Mouse (Mus musculus): Measurements from ENCODE around the gene Fbxl2. TPM values are rescaled to one million over a fixed set of nuclear protein-coding genes. Genes with fewer than 3 reads are reported as not detected.

The Fbxl2 gene
- polyA plus RNA-seq, 1 experiment from 2014 or later, result 8.5 TPM

DNA sequence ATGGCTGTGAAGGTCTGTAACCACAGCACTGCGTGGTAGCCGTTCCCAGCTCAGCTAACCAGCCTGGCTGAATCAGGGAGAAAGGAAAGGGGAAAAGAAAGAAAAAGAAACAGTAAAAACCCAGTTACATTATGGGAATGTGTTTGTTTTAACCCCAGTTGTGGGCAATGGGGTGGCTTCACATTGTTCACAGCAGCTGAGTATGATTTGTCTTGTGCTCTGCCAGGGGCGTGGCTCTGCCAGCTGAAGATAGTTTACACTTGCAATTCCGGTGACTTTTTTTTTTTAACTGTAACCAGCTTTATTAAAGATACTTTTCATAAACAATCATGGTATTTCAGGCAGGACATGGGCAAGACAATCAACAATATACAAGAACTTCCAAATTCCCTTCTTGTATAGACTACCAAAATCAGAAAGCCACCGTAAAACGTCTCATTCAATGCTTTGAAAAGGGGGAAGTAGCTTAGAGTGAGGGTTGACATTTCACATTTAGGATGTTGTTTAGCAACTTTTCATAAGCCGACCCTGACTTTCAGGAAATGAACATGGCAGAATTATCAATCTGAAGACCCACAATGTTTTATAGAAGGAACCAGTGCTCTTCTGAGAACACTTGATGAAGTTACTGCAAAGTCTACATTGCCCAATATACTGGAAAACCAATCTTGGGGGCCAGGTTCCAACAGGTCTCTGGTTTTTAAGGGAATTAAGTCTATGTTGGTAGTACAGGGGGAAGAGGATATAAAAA is 26.8 kb downstream of the Fbxl2 start:
- no peak for ATAC-seq (ENCODE audit: insufficient number of reproducible peaks, low FRiP score, low TSS enrichment, low read depth)
- H3K27me3 ChIP-seq, result no peaks in the 10 kb centered on the region
- WGBS, result 73% methylated on average over 7 of the region's 7 CpGs

DNA sequence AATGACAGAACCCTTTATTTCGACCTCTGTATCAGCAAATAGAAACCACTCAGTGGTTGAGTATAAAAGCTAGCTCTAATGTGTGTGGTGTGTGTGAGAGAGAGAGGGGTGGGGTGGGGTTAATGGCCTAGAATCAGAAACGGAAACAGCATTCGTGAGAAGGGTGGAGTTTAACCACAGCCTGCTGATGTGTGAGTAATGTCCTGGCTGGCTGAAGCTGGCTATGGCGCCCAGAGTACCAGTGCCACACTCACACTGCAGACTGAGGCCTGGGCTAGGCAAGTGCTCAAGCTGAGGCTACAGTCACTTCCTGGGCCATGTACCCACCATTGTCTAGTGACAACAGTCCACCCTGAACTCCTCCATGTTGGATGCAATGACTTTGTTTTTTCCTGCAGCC is 29.6 kb downstream of the Fbxl2 start:
- no peak overlapping the region for H3K4me3 ChIP-seq (replicated peaks)
- H3K27ac ChIP-seq (replicated peaks), result no peak overlapping the region
- H3K36me3 ChIP-seq, result no peaks in the 10 kb centered on the region
- no peaks in the 10 kb centered on the region for H3K4me1 ChIP-seq
- 70% methylated on average over 4 of the region's 4 CpGs for WGBS
- H3K9ac ChIP-seq, result no peak overlapping the region
- no peaks in the 10 kb centered on the region for H3K27me3 ChIP-seq
- ATAC-seq (ENCODE audit: insufficient number of reproducible peaks, low FRiP score, low TSS enrichment, low read depth), result no peak
- no peak overlapping the region for H3K4me2 ChIP-seq (replicated peaks)
- no peaks in the 10 kb centered on the region for H3K9me3 ChIP-seq (replicated peaks)

More for the DNA sequence above, 26.8 kb downstream of the Fbxl2 start:
- no peaks in the 10 kb centered on the region for H3K4me1 ChIP-seq
- no peak overlapping the region for H3K4me2 ChIP-seq (replicated peaks)
- H3K9me3 ChIP-seq (replicated peaks), result no peaks in the 10 kb centered on the region
- no peaks in the 10 kb centered on the region for H3K36me3 ChIP-seq
- no peak overlapping the region for H3K4me3 ChIP-seq (replicated peaks)
- no peak overlapping the region for H3K9ac ChIP-seq
- no peak overlapping the region for H3K27ac ChIP-seq (replicated peaks)

DNA sequence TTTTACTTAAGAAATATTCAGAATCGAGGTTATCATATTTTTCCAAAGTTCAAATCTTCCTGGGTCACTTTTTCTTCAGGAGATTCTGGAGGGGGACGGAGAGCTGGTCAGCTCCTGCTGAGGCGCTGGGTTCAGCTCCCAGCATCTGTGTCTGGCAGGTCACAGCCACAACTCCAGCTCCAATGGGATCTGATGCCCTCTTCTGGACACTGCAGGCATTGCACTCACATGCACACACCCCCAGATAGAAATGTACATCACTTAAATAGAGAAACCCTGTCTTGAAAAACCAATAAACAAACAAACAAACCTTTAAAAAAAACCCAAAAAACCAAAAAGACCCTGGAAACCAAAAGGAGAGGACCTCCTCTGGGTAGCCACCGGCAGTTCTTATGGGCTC is 30.3 kb downstream of the Fbxl2 start:
- ATAC-seq (ENCODE audit: insufficient number of reproducible peaks, low FRiP score, low TSS enrichment, low read depth), result no peak
- WGBS, result 91% methylated on average over 4 of the region's 4 CpGs
- no peaks in the 10 kb centered on the region for H3K9me3 ChIP-seq (replicated peaks)

DNA sequence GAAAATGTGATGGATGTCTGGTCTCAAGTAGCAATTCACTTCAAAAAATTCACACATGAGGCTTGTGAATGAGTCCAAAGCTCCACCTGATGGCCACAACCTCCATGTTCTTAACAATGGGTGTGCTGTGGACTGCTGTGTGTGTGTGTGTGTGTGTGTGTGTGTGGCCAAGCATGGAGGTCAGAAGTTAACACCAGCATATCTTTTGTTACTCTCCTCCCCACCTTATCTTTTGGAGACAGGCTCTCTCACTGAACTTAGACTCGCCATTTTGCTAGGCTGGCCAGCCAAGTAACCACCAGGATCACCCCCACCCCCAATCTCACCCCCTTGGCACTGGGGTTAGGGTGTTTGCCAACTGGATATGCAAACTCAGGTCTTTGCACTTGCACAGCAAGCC is 32.0 kb downstream of the Fbxl2 start:
- ATAC-seq (ENCODE audit: insufficient number of reproducible peaks, low FRiP score, low TSS enrichment, low read depth), result no peak
- Histone ChIP-seq H3K36me3 (no peaks in the 10 kb centered on the region), H3K9me3 (replicated peaks) (no peaks in the 10 kb centered on the region), H3K27ac (replicated peaks) (no peak overlapping the region), H3K27me3 (no peaks in the 10 kb centered on the region), H3K4me2 (replicated peaks) (no peak overlapping the region), H3K4me1 (no peaks in the 10 kb centered on the region), H3K4me3 (replicated peaks) (no peak overlapping the region), H3K9ac (no peak overlapping the region)
- 95% methylated on average over 1 of the region's 1 CpGs for WGBS

More for the DNA sequence above, 30.3 kb downstream of the Fbxl2 start:
- Histone ChIP-seq H3K4me3 (replicated peaks) (no peak overlapping the region), H3K9ac (no peak overlapping the region), H3K27ac (replicated peaks) (no peak overlapping the region), H3K4me1 (no peaks in the 10 kb centered on the region), H3K27me3 (no peaks in the 10 kb centered on the region), H3K4me2 (replicated peaks) (no peak overlapping the region), H3K36me3 (no peaks in the 10 kb centered on the region)

DNA sequence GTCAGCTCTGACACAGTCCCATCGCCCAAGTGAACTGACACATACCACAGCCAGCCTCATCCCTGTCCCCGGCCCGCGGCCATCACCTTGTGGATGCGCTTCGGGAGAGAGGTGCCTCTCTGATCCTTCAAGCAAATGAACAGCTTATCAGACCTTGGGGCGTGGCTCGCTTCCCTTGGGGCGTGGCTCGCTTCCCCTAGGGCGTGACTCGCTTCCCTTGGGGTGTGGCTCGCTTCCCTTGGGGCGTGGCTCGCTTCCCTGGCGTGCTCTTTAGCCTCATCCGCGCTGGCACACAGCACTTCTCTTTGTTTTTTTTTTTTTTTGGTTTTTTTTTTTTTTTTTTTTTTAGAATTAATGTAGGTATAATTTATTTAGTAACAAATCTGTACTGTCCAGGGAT is 34.8 kb downstream of the Fbxl2 start:
- H3K27ac ChIP-seq (replicated peaks), result no peak overlapping the region
- H3K4me2 ChIP-seq (replicated peaks), result no peak overlapping the region
- WGBS, result 67% methylated on average over 18 of the region's 18 CpGs
- H3K4me3 ChIP-seq (replicated peaks), result no peak overlapping the region
- no peaks in the 10 kb centered on the region for H3K9me3 ChIP-seq (replicated peaks)
- H3K4me1 ChIP-seq, result no peaks in the 10 kb centered on the region
- no peak overlapping the region for H3K9ac ChIP-seq
- ATAC-seq (ENCODE audit: insufficient number of reproducible peaks, low FRiP score, low TSS enrichment, low read depth), result no peak
- H3K27me3 ChIP-seq, result no peaks in the 10 kb centered on the region
- H3K36me3 ChIP-seq, result no peaks in the 10 kb centered on the region

DNA sequence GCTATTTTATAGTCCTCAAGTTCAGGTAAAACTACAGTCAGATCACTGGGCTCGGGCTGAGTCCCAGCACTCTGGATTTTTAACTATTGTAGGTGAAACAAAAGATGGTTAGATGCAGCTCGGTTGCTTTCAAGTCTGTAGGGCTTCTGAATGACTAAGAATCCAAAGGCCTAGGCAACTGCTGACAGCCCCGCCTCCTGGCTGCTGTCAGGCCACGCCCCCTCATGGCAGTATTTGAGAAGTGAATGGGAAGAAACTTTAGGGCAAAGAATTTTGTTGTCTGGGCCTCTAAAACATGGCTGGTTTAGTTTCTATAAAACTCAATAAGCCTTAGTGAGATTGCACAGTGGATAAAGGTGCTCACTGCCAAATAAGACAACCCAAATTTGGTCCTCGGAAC is 36.5 kb downstream of the Fbxl2 start:
- no peak overlapping the region for H3K27ac ChIP-seq (replicated peaks)
- H3K36me3 ChIP-seq, result no peaks in the 10 kb centered on the region
- no peaks in the 10 kb centered on the region for H3K9me3 ChIP-seq (replicated peaks)
- WGBS, result 53% methylated on average over 5 of the region's 5 CpGs
- H3K4me2 ChIP-seq (replicated peaks), result no peak overlapping the region
- no peak for ATAC-seq (ENCODE audit: insufficient number of reproducible peaks, low FRiP score, low TSS enrichment, low read depth)
- H3K4me3 ChIP-seq (replicated peaks), result no peak overlapping the region
- no peaks in the 10 kb centered on the region for H3K4me1 ChIP-seq
- H3K27me3 ChIP-seq, result no peaks in the 10 kb centered on the region
- H3K9ac ChIP-seq, result no peak overlapping the region

DNA sequence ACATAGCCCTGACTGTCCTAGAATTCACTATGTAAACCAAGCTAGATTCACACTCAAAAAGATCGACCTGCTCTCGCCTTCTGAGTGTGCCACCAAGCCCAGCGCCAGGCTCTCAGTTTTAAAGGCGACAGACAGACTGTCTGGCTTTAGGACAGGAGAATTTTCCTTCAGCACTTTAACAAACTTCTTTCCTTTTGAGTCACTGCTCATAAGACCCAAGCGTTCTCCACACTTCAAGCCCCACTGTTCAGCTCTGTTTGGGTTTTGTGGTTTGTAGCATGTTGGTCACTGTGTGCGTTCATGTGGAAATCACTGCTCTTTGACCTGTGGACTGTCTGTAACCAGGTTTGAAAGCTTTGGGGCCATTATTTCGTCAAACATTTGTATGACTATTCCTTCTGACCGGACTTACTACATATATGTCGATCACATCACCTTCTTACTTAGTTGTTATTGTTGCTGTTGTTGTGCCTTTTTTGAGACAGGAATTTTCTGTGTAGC is 38.1 kb downstream of the Fbxl2 start:
- H3K9me3 ChIP-seq (replicated peaks), result no peaks in the 10 kb centered on the region
- H3K4me1 ChIP-seq, result no peaks in the 10 kb centered on the region
- H3K27me3 ChIP-seq, result no peaks in the 10 kb centered on the region
- no peak for ATAC-seq (ENCODE audit: insufficient number of reproducible peaks, low FRiP score, low TSS enrichment, low read depth)
- no peak overlapping the region for H3K27ac ChIP-seq (replicated peaks)
- no peaks in the 10 kb centered on the region for H3K36me3 ChIP-seq
- no peak overlapping the region for H3K9ac ChIP-seq
- no peak overlapping the region for H3K4me3 ChIP-seq (replicated peaks)
- H3K4me2 ChIP-seq (replicated peaks), result no peak overlapping the region
- WGBS, result 91% methylated on average over 9 of the region's 9 CpGs

DNA sequence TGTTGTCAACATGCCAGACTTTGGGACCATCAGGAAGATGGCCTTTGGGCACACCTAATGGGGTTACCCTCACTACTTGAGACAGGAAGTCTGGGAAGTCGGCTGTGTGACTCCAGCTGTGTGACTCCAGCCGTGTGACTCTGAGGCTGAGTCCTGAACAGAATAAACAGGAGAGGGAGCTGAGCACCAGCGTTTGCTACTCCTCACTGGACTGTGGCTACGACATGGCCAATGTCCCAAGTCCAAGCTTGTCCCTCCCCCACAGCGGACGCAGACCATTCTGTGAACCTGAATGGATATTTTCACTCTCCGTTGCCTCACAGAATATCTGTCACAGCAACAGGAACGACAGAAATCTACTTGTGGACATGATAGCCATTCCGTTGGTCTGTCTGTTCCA is 39.2 kb downstream of the Fbxl2 start:
- no peak overlapping the region for H3K27ac ChIP-seq (replicated peaks)
- ATAC-seq (ENCODE audit: insufficient number of reproducible peaks, low FRiP score, low TSS enrichment, low read depth), result no peak
- H3K9ac ChIP-seq, result no peak overlapping the region
- no peak overlapping the region for H3K4me3 ChIP-seq (replicated peaks)
- 72% methylated on average over 9 of the region's 9 CpGs for WGBS
- H3K4me1 ChIP-seq, result no peaks in the 10 kb centered on the region
- H3K4me2 ChIP-seq (replicated peaks), result no peak overlapping the region
- H3K27me3 ChIP-seq, result no peaks in the 10 kb centered on the region
- H3K36me3 ChIP-seq, result peaks cover 3% of the 10 kb centered on the region; the same call in 1 of the 2 replicates
- H3K9me3 ChIP-seq (replicated peaks), result no peaks in the 10 kb centered on the region

DNA sequence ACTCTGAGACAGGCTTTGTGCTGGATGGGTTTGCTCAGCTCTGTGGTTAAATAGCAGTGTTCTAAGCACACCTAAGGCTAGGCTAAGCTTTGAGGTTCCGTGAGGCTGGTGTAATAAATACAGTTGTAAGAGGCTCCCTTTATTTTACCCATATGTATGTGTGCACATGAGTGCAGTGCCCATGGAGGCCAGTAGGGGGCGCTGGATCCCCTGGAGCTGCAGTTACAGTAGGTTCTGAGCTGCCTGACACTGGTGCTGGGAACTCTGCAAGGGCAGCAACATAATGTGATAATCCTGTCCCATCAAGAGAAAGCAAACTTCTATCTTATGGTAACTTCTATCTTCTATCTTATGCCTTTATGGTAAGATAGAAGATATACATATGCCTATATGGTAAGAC is 47.7 kb downstream of the Fbxl2 start:
- H3K36me3 ChIP-seq, result peaks cover 3% of the 10 kb centered on the region; the same call in 1 of the 2 replicates
- no peak overlapping the region for H3K4me2 ChIP-seq (replicated peaks)
- no peak overlapping the region for H3K27ac ChIP-seq (replicated peaks)
- WGBS, result 45% methylated on average over 2 of the region's 2 CpGs
- no peak overlapping the region for H3K9ac ChIP-seq
- no peaks in the 10 kb centered on the region for H3K27me3 ChIP-seq
- no peak overlapping the region for H3K4me3 ChIP-seq (replicated peaks)
- ATAC-seq (ENCODE audit: insufficient number of reproducible peaks, low FRiP score, low TSS enrichment, low read depth), result no peak
- no peaks in the 10 kb centered on the region for H3K4me1 ChIP-seq
- H3K9me3 ChIP-seq (replicated peaks), result no peaks in the 10 kb centered on the region

DNA sequence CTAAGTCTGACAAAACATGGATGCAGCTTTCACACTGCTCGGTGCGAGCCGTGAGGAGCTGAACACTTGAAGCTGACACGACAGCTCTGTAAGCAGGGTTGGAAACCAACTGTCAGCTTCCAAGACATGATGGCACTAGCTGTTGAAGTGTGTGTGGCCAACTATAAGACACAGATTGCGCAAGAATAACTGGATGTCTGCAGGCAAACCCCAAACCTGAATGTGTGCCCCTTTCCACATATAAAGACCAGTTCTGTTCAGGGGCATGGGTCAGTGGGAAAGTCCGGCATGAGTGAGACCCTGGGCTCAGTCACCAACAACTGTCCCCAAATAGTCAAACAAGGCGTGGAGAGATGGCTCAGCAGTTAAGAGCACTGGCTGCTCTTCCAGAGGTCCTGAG is 53.2 kb downstream of the Fbxl2 start:
- no peak for ATAC-seq (ENCODE audit: insufficient number of reproducible peaks, low FRiP score, low TSS enrichment, low read depth)
- H3K4me2 ChIP-seq (replicated peaks), result no peak overlapping the region
- H3K27me3 ChIP-seq, result no peaks in the 10 kb centered on the region
- H3K9me3 ChIP-seq (replicated peaks), result no peaks in the 10 kb centered on the region
- no peak overlapping the region for H3K4me3 ChIP-seq (replicated peaks)
- peaks cover 8% of the 10 kb centered on the region for H3K4me1 ChIP-seq
- WGBS, result 90% methylated on average over 7 of the region's 7 CpGs
- no peak overlapping the region for H3K27ac ChIP-seq (replicated peaks)
- H3K9ac ChIP-seq, result no peak overlapping the region
- H3K36me3 ChIP-seq, result no peaks in the 10 kb centered on the region

DNA sequence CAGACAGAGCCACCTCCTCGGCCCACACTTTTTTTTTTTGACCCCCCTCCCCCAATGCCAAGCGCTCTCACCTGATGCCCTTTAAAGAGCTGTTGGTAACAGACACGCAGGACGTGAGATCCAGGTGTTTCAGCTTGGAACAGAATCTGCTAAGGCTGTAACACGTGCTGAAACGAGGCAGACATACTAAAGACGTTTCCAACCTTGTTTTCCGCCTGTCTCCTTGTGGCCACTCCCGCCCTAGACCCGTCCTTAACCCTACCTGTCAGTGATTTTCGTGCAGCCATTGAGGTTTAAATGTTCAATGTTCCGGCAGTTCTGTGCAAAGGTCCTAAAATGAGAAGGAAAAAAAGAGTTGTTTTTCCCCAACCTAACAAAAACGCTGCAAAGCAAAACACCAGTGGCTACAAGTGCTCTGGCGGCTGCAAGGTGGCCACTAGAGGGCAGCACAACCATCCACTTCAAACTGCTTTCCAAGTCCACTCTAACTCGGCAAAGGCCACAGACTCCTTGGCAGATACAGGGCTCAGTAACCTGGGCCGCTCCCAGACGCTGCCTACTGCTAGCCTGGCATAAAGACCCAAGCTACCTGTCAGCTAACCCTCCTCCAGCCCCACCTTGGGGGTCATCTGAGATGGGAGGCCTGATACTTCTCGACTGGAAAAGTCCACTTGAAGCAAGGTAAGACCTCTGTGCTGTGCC is 55.3 kb downstream of the Fbxl2 start:
- 27% methylated on average over 18 of the region's 18 CpGs for WGBS
- Histone ChIP-seq H3K27me3 (no peaks in the 10 kb centered on the region), H3K4me2 (replicated peaks) (peak overlapping the region; percentile 42), H3K27ac (replicated peaks) (no peak overlapping the region), H3K9ac (no peak overlapping the region), H3K9me3 (replicated peaks) (no peaks in the 10 kb centered on the region), H3K4me3 (replicated peaks) (peak overlapping the region; percentile 19), H3K4me1 (peaks cover 8% of the 10 kb centered on the region), H3K36me3 (no peaks in the 10 kb centered on the region)
- ATAC-seq (ENCODE audit: insufficient number of reproducible peaks, low FRiP score, low TSS enrichment, low read depth), result no peak
